Mouse (Mus musculus) kidney, adult 2 months (tissue): Measurements from ENCODE around the gene Gm21958.

Experiments
- CTCF ChIP-seq: fragments of 200-500 bp; conservative IDR thresholded peaks from 2 replicates; pipeline ENCODE4 v1.5.1; 2011; ENCODE audit warnings: low read depth, mild to moderate bottlenecking, control low read depth, low read length, moderate library complexity, mixed read lengths; ENCODE audit not compliant: insufficient read depth, insufficient read length
- POLR2A ChIP-seq: fragments of 200-500 bp; IDR thresholded peaks from one replicate; pipeline ENCODE4 v1.6.1; 2011; ENCODE audit warnings: low read depth, low read length, control low read depth

DNA sequence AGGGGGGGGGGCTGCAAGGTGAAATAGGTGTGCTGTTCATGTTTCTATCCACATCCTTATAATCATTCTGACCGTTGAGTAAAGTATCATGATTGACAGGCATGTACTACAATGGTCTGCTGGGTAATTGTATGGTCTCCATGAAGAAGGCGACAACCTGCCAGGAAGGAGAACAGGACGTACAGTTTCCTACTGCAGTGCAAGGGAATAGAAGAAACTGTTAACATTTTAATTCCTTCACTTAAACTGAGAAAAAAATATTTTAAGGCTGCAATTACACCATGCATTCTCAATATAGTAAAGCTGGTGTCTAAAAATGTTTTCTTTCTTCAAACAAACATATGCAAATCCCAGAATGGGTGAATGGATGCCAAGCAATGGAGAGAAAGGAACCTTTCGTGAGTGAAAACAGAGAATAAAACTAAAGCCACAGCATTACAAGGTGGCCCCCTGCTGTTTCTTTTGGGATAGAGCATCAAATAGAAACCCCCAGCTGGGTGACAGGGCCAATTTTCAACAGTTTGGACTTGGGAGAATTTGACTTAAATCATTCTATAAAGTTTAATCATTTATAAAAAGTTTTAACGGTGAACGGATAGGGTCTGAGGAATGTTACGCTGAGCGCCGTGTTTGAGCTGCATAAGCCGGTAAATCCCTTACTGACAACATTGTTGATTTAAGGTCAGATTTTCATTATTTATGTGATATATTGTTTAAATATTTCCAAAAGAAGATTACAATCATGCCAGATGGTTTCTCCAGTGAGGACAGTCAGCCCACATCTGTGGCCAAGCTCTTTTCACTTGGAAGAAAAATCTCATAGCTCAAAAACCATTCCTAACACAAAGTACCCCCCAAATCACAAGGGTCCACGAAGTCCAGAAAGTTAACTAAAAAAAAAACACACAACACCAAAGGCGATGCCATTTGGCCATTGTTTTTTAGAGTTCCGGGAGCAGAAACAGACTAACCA, 41.3 kb downstream of the Gm21958 start:
- peak; percentile 24; the same call in 1 of the 2 replicates for TF ChIP-seq CTCF
- no peak for TF ChIP-seq POLR2A
